Mouse (Mus musculus): ENCODE measurements at regions not wholly inside any gene's neighbourhood (a gene's known extent, or its start where the extent isn't known, plus 50 kb on each side); places are given as distances from the start of the nearest gene placed in this dataset.

DNA sequence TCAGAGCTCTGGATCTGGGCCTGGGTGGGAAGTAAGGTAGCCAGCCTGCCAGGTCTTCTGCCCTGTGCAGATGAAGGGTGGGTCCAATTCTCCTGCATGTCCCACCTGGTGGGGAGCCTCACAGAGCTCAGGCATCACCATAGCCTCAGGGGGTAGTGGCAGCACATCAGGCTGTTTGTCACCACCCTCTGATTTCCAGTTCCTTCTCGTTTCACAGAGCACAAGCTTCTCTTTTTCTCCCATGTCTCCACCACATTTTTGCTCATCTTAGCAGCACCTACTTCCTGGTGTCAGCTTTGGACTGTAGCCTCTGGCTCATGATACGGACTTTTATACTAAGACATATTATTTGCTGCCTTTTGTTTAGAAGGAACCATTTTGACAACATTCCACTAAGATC is 345.6 kb upstream of the Mmadhc start:
- no peak for DNase-seq (ENCODE audit: low spot score)

DNA sequence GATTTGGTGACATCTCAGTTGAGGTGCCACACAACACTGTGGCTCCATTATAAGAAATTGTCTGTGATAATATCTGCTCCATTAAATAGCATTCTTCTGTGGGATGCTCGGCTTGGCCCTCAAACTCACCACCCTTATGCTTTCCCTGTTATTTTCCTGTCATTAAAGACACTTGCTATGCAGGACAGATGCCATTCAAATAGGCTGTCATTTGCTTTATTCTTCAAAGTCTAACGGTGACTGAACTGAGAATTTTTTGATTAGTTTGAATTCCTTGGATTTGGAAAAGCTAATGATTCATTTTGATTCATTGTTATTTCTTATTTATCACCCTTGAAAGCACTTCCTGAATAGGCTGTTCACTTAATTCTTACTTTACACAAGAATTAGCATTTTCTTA is 339.3 kb upstream of the Mmadhc start:
- no peak for DNase-seq (ENCODE audit: low spot score)

DNA sequence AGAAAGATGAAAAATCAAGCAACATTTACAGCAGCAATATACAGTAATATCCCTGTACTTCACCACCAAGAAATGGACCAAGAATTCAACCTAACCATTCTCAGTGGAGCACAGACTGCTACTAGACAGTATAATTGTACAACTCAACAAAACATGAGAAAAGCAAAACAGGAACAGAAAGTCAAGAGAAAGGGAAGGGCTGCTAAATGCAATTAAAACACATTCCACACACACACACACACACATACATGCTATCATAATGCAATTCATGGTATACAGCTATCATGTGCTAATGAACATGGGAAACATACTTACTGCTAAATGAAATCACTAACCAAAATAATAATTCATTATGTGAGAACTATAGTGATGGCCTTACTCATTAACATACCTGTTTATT is 335.2 kb upstream of the Mmadhc start:
- no peak for DNase-seq (ENCODE audit: low spot score)

DNA sequence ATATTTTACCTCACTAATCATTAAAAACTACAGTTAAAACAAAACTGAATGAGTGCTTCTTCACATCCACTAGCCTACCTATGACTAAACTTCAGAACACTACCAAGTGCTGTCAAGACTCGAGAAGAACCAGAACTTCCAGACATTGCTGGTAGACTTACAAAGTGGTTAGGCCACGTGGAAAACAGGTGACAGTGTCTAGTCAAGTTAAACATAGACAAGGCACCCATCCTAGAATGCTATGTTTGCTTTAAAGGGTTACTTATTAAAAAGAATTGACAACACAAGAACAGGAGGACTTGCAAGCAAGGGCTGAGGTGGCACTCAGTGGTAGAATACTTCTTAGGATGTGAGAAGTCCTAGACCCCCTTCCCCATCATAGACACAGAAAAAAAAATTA is 330.9 kb upstream of the Mmadhc start:
- DNase-seq (ENCODE audit: low spot score), result no peak

DNA sequence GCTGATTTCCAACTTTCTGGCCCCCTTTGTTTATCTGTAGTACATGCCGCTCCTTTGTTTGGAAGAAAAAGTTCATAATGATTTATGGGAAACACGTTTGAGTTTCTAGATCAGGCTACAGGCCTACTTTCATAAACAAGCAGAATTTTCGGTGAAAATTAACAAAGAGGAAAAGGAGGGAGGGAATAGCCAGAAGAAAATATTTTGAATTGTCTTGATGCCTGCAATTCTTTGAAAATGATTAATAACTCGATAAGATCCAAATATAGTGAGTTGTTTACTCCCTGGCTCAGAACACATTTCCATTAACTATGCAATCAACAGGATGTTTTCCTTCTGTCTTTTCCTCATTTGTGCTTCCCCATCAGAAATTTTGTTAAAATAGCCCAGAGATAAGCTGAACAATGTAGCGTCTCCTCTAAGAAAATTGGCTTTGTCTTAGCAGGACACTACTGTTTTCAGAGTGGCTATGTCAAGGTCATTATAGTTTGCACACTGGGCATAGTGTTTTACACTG is 328.7 kb upstream of the Mmadhc start:
- DNase-seq (ENCODE audit: low spot score), result no peak

DNA sequence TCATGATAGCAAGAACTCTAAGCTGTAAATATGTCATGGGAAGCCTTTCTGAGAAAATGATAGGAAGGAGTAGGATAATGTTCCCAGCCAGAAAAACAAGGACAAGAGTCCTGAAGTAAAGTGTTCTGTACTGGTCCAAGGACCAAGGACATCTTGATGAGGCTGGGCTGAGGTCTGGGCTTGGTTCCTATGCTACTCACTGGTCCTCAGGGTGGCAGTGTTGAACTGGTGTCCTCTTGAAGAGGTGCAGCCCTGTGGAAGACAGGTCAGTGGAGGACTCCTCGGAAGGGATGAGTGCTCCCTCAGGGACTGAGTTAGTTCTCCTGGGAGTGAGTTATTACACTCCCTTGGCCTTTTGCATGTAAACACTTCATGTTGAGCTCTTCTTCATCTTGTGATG is 312.5 kb upstream of the Mmadhc start:
- peak; percentile 49 for DNase-seq (ENCODE audit: low spot score)

DNA sequence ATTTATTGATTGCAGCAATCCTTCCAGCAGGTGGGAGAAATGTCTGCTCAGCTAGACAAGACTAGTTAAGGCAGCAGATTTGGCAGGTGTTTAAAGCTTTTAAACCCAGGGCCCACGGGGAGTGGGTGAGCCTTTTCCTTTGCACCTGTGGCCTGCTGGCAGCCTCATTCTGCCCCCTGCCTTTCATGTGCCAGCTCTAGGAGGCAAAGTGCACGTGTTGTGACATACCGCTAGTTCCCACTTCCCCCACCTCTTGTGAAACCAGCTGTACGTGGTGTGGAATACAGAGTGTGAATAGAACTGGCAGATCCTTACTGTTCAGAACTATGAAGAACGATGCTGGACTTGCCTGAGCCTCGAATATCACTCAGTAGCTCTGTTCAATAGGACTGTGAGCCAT is 292.6 kb upstream of the Mmadhc start:
- no peak for DNase-seq (ENCODE audit: low spot score)

DNA sequence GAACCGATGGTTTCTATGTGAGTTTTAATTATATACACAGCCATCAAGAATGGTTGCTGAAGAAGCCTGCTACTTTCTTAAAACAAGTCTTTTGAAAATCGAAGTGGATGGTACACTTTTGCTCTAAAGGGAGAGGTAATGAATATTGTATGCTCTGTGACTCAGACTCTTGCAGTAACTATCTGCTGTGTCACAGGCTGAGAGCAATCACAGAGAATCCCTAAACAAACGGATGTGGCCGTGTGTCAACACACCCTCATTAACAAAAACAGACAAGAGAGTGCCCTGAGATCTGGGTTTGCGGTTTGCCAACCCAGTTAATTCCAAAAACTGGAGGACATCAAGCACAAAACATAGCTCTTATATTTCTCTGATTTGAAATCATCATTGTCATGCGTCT is 292.1 kb upstream of the Mmadhc start:
- DNase-seq (ENCODE audit: low spot score), result no peak

DNA sequence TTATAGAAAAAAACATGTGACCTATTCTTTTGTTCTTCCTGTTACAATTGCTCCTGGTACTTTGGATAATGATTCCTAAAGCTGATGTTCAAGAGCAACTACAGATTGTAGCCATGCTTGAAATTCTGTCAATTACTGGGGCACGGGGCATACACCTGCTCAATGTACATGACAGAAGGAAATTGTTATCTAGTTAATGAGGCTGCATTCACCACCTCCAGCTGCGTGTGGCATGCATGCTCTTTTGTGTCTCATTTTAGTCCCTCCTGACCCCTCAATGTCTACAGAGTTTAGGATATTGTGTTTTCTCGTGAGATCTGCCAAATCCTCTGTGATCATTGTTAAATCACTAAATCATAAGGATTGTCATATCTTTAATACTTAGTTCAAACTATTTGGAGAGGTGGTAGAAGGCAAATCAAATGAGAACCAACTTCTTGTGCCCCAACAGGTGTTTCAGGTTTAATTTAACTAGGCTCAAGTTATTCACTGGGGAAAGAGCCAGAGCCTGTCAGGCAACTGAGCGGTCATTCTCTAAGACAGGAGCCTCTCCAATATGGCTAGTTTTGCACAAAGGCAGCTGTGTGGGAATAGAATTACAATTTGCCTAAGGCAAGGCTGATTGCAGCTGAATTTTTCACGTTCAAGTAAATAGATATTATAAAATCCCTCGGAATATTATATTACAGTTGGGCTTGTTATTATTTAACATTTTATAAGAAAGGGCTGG is 289.9 kb upstream of the Mmadhc start:
- DNase-seq (ENCODE audit: low spot score), result no peak

DNA sequence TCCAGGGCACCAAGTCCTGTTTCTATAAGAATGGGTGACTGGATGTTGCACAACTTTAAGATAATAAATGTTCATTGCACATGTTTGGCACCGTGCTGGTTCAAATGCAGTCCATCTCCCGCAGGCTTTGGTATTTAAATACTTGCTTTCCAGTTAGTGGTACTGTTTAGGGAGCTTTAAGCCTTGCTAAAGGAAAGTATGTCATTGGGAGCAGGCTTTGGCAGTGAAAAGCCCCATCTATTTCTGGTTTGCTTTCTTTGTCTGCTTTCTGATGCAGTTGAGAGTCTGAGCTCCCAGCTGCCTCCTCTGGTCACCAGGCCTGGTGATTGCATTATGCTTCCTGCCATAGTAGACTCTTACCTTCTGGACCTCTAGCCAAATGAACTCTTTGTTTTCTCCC is 283.0 kb upstream of the Mmadhc start:
- no peak for DNase-seq (ENCODE audit: low spot score)

DNA sequence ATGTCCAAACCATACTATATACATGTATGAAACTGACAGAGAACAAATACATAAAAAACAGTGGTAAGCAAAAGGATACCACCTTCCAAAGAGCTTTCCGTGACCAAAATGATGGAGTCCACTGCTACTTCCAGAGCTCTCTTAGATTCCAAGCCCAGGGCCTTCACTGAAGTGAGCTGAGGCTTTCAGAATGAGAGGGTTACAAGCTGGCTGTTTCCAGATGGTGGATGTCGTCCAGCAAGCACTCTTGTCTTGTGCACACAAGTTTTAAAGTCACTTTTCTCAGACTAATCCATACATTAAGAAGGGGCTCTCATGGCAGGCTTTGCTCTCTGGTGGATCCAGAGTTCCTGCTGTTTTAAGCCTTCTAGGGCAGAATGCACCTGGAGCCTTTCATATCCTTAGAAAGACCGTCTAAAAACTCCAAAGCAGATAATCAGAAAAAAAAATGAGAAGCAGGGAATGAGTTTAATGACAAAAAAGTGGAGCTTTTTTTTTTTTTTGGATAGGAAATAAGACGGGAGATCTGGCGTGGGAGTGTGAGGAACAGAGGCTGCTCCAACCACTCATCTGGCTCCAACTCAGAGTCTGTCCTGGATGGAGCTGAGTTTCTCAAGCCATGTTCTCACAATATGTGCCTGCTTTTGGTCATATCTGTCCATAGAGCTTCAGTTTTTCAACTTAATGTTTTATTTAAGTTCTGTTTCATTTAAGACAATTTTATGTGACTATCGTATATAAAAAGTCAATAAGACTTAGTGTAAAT is 281.9 kb upstream of the Mmadhc start:
- DNase-seq (ENCODE audit: low spot score), result no peak

DNA sequence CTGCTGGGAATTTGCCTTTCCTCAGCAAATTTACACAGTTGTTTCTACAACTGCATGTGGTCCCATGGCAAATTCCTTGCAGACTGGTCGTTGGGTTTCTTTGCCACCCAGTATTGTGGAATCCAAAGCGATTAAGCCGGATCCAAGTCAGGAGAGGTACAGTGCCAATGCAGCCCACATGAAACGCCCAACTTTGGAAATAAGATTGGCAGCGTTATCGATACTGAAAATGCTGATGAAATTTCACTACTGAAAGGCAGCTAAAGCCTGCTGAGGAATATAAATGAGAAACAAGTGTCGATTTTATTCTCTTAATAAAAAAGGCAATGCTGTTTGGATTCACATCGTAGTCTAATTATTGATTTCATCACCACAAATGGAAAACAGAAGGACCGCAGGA is 281.1 kb upstream of the Mmadhc start:
- DNase-seq (ENCODE audit: low spot score), result no peak

DNA sequence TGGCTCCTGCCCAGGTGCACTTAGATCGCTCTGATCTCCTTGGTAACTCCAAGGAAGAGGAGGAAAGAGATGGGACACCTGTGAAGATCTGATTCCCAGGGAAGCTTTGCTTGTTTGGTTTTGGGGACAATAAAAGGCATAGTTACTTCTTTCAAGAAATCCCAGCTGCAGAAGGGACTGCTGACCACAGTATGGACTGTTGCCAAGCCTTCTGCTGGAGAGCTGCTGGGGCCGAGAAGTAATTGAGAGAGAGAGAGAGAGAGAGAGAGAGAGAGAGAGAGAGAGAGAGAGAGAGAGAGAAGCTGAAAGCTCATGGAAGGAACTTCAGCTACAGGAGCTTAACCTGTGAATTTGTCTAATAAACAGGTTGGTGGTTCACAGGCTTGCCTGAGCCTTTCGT is 276.9 kb upstream of the Mmadhc start:
- no peak for DNase-seq (ENCODE audit: low spot score)

DNA sequence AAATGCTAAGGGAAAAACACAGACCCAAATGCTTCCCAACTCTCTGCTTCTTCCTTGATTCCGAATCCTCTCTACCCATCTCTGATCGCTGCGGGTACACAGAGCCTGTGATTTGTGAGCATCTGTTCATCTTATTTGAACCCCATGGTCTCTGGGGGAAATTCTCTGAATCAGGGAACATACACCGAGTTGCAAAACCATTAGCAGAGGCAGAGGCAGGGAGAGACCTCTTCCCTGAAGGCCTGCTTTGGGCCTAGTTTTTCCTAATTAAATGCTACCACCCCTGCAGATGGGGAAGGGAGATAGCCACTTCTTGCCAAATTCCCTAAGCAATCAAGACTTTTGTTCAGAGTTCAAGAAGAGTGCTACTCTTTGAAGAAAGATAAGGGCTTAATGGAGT is 274.4 kb upstream of the Mmadhc start:
- no peak for DNase-seq (ENCODE audit: low spot score)

DNA sequence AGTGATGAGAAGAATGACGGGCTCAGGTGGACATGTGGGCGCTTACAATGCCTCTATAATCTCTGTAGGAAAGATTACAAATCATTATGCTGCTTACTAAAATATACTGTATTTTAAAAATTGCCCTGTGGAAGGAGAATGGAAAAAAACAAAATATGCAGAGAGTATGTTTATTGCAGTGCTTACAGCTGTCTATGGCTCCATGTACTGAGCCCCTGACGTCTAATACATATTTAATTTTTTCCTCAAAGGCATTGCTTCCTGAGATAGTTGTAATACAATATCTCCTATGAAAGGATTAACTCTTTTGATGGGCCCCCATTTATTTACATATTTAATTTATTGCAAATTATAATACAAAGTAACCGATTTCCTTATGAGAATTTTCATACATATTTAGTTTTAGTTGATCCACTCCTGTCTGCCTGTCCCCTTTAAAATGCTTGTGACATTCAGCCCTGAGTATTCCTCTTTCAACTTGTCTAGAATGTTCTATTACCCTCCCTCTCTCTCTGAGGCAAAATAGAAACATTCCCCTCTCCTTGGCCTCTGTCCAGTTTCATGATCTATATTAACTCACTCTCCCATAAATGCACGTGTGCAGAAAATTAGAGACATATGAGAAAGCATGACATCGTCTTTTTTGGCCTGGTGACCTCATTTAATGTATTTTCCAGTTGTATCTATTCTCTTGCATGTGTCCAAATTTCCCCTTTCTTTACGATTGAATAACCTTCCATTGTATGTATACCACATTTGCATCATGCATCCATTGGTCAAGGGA is 273.1 kb upstream of the Mmadhc start:
- DNase-seq (ENCODE audit: low spot score), result no peak

DNA sequence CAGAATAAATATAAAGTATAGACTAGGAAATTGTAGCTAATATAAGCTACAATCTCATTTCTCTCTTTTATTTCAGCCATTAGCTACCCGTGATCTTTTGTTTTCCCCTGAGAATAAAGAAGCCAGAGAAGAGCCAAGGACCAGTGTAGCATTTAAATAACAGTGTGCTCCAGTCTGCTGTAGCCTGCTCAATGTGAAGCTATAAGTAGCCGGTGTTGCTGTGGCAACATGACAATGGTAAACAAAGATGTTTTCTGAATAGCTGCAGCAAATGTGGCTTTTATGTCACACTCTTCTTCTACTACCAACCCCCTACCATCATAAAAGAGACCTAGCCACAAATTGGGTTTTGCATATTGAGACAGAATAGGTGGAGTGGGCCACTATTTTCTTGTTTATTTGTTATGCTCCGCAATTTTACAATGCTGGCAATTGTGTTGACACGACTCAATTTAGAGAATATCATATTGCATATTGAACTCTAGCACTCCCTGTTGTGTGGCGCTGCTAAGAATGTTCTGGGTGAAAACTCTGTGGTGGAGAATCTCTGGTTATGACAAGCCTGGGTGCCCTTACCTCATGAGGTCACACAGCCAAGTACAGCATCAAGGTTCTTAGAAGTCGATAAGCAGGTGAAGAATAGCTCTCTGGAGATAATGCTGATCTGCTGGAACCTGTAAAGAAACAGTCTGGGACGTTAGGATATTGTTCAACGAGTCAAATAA is 272.3 kb upstream of the Mmadhc start:
- no peak for DNase-seq (ENCODE audit: low spot score)

DNA sequence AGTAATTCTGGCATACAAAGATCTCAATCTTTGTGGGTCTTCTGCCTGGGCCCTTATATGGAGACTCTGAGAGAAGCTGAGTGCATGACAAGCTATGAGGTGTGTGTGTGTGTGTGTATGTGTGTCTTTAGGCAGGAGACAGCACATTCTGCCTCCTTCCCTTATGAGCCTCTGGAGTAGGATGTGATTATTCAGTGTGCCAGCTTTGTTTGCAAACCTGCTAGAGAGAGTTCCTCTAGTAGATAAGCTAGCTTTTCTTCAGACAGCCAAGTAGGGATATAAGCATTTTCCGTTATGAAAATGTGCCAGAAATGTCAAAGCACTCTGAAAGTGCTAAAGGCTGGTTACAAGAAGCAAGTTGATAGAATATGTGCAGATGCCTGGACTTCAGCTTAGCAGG is 270.9 kb upstream of the Mmadhc start:
- no peak for DNase-seq (ENCODE audit: low spot score)

DNA sequence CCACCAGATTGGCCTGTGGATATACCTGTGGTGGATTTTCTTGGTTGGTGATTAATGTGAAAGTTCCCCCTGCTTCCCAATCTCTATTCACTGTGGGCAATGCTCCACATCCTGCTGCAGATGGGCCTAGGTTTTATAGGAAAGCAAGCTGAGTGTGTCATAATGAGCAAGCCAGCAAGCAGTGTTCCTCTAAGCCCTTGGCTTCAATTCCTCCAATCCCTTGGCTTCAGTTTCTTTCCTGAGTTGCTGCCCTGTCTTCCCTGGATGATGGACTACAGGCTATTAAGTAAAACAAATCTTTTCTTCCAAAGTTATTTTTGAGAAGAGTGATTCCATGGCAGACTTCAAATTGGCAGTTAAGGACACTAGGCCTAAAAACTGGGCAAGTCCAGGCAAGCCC is 257.4 kb upstream of the Mmadhc start:
- DNase-seq (ENCODE audit: low spot score), result no peak

DNA sequence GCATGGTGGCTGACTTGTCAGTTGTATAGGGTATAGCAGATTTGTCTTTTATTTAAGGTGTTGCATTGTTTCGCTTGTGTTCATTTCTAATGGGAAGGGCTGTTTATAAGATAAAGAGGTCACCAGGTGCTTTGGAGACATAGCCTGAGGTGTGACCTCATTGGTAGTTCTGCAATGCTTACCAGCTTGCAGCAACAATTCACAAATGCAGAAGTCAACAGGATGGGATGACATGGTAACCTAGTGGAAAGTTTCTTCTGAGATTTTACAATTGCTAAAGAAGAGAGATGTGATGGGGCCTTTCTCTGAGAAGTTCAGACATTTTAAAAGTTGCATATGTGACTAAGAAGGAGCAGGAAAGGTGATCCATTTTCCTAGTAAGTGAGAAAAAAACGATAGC is 255.8 kb upstream of the Mmadhc start:
- no peak for DNase-seq (ENCODE audit: low spot score)

DNA sequence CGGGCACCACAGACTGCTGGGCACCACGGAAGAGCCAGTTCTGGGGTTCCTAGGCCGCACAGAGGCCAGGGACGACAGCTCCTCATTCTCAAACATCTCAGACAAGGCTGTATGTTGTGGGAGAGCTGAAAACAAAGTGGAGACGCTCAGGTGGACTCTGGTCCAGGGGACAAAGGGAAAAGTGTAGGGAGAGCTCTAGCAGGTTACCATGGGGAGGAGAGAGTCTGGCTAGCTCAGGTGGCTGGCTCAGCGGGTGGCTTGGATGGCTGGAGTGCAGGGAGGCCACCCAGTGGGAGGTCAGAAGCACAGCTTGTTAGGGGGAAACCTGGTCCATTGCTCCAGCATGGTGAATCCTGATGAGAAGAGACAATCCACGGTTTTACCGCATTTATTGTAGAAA is 253.3 kb upstream of the Mmadhc start:
- no peak for DNase-seq (ENCODE audit: low spot score)

DNA sequence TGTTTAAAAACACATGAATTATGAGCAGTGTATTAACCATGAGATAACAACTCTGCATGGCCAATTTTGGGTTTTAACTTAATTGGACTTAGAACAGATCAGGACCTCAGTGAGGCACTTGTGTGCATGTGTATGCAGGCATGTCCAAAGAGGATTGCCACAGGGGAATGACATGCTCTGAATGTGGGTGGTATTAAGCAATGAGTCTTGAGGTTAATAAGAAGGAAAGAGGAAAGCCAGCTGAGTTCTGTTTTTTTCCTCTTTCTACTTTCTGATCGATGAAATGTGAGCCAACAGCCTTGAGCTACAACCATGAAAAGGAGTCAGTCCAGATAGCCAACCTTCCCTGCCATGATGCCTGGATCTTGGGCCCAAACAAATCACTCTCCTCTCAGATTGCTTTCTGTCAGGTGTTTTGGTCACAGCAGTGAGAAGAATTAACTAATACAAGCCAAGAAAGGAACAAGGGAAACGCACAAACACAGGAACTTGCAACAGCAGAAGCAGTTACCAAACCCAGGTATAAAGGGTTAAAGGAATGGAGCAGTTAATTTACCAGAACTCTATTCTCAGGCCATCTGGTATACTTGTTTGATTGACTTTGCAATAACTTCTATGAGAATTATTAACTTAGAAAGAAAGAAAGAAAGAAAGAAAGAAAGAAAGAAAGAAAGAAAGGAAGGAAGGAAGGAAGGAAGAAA is 243.3 kb upstream of the Mmadhc start:
- DNase-seq (ENCODE audit: low spot score), result no peak

DNA sequence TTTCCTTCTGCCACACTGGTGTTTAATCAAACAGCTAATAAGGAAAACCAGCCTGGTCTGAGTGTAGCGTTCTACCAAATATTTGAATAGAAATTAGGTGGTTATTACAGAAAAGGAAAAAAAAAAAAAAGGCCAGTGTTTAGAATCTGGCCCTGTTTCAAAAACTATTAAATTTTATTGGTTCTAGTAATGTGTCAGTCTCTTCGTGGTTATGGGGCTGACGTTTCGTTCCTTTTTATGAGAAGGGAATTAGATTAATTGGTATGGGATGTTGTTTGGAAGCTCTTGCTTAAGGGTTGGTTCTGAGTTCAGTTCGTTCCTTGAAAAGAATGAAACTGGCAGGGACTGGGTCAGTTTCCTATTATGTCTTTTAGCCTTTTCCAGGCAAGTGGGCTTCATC is 241.5 kb upstream of the Mmadhc start:
- DNase-seq (ENCODE audit: low spot score), result no peak

Measured in embryo, embryonic 10 days (tissue).